Mouse (Mus musculus): ENCODE data around the gene Negr1. TPM values are rescaled to one million over a fixed set of nuclear protein-coding genes. Genes with fewer than 3 reads are reported as not detected.

The Negr1 gene
- total RNA-seq, 2 experiments from 2014 or later, result 228 to 264 TPM

DNA sequence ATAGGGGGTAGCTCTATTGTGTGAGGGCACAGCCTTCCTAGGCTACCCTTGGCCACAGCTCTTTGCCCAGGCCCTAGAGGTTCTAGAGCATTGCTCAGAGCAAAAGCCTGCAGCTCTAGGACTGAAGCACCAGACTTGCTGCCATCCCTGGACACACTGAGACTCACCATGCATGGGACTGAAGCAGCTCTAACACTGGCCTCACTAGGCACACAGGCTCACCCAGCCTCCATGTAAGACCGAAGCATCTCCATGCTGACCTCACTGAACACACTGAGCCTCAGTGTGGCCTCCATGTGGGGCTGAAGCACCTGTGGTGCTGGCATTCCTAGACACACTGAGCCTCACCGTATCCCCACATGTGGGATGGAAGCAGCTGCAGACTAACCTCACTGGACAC lies 101.0 kb downstream of the Negr1 start:
- DNase-seq, result no peak
- intact Hi-C loops (cut with DNase I), result no loop called here

DNA sequence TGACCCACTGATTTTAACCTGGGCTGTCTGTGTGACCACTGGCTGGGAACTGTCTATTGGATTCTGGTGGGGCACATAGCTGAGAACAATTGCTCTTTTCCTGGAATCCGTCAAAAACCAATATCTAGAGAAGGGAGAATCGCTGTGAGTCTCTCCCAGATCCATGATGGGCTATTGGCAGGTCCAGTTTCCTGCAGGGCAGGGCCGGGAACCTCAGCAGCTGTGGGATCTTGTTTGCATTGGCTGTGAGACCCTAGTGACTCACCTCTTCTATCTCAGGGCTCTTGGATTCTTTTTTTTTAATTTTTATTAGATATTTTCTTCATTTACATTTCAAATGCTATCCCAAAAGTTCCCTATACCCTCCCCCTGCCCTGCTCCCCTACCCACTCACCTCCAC lies 111.0 kb downstream of the Negr1 start:
- intact Hi-C loops (cut with DNase I), result no loop called here

DNA sequence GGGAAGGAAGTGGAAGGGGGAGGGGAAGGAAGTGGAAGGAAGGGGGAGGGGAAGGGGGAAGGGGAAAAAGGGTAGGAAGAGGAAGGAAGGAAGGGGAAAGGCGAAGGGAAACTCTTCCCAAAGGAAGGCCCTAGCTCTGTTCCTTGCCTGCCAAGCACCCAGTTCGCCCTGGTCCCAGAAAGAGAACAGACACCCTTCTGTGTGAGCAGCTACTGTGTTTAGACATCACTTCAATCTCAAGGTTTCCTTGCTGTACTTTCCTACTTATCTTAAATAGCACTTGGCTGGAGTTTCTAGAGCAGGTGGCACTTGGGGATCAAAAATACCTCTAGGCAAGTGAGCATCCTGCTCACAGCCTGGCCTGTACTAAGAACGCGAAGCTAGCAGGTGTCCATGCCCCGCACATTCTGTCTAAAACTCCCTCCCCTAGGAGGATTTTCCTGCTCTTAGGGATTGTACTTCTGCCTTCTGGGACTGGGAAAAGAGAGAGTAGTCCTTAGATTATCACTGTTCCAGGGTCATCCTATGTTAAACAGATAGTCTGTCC lies 128.5 kb downstream of the Negr1 start:
- intact Hi-C loops (cut with DNase I), result no loop called here

More for the DNA sequence above, 111.0 kb downstream of the Negr1 start:
- no peak for DNase-seq

DNA sequence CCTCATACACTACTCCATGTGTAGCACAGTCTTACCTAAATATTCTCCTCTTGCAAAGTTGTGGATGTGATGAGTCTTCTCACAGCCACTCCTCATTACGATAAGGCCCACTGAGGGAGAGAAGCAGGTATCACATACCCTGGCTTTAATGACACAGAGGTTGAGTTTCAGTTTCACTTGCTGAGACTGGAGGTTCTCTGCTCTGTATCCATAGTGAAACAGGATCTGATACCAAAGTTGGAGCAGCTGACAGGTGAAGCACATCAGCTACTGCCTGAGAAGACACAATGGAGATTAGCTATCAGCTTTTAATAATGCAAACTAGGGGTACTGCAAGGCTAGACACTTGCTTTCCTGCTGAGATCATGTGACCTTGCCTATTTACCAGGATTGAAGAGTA lies 137.1 kb downstream of the Negr1 start:
- intact Hi-C loops (cut with DNase I), result no loop called here
- DNase-seq, result no peak

More for the DNA sequence above, 128.5 kb downstream of the Negr1 start:
- no peak for DNase-seq

DNA sequence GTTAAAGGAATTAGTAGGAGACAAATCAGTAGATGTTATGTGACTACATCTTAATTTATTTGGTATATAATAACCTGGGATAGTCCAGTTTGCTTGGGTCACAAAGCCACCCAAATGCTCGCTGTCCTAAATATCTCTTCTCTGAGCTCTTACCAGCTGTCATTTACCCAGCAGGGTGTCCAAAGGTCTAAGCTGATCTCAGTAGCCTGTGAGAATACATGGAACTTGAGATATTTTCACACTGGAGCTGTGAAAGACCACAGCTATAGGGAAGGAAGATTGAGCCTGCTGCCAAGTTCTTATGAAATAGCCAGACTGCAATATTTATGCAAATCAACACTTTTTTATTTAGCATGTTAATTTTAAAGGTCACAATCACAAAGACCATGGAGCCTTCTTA lies 141.6 kb downstream of the Negr1 start:
- intact Hi-C loops (cut with DNase I), result no loop called here
- no peak for DNase-seq

DNA sequence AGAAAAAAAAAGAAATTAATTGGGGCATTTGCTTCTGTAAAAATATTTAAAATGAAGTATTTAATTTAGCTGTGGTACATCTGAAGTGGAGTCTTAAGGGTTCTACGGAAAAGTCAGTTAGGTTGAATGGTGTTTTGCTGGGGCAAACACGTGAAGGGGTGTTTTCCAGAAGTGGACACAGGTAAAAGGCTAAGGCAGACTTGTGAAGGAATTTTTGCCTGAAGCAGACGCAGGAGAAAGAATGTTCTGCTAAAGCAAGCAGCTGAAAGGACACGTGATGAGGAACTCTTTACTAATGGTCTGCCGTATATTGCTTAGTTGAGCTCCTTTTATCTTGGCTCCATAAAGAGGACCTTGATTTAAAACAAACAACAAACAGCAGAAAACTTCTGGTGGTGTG lies 148.6 kb downstream of the Negr1 start:
- intact Hi-C loops (cut with DNase I), result no loop called here
- DNase-seq, result no peak

DNA sequence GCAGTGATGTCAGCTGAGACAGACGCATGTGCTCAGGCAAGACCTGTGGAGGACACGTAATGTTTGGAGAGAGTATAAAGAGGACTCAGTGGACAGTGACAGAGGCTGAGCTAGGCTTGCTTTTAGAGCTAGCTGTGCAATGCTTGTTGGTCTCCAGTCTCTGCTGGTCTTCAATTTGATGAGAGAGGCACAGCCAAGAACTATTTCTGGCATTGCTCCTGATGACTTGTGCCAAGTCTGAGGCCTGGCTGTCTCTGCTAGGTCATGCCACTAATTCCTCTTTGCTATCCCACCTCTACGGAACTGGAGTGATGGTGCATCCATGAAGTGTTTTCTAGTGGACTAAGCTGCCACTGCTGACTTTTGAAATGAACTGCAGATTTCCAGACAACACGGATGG lies 149.1 kb downstream of the Negr1 start:
- intact Hi-C loops (cut with DNase I), result no loop called here
- no peak for DNase-seq

DNA sequence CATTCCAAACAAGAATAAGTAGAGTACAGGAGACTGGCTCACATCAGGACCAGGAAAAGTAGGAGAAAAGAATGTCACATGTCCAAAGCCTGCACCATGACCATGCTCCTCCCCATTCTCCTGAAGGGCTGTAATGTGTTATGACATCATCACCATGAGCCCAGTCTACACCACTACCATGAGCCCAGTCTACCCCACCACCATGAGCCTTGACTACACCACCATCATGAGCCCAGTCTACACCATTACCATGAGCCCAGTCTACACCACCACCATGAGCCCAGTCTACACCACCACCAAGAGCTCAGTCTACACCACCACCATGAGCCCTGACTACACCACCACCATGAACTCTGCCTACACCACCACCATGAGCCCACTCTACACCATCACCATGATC lies 174.7 kb downstream of the Negr1 start:
- intact Hi-C loops (cut with DNase I), result no loop called here
- DNase-seq, result no peak

DNA sequence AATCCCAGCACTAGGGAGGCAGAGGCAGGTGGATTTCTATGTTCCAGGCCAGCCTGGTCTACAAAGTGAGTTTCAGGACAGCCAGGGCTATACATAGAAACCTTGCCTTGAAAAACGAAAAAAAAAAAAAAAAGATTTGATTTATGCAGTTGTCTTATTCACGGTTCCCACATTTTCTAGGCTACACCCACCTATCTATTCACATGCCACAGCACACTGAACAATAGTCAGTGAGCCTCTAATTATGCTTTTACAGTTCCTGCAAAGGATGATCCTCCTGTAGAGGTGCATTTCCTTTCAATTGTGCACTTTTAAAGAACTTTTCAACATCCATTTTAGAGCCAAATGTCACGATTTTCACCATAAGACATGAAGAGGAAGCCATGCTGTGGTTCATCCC lies 177.9 kb downstream of the Negr1 start:
- intact Hi-C loops (cut with DNase I), result no loop called here
- DNase-seq, result no peak

DNA sequence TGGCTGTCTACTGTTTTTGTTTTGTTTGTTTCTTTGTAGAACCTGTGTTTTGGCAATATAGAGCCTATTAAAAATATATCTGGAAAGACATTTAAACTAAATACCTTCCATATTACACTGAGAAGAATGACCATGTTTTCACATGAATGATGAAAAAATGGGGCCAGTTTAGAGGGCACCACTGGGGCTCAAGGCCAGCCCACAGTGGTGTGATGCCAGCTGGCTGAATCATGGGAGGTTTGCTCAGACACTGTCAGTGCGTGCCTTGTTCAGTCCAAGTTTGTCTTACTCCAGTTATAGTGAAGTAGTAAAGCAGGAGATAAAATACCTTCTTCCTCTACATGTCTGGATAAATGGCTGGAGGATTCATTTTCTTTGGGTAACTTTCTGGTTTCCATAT lies 181.7 kb downstream of the Negr1 start:
- DNase-seq, result no peak
- intact Hi-C loops (cut with DNase I), result no loop called here

DNA sequence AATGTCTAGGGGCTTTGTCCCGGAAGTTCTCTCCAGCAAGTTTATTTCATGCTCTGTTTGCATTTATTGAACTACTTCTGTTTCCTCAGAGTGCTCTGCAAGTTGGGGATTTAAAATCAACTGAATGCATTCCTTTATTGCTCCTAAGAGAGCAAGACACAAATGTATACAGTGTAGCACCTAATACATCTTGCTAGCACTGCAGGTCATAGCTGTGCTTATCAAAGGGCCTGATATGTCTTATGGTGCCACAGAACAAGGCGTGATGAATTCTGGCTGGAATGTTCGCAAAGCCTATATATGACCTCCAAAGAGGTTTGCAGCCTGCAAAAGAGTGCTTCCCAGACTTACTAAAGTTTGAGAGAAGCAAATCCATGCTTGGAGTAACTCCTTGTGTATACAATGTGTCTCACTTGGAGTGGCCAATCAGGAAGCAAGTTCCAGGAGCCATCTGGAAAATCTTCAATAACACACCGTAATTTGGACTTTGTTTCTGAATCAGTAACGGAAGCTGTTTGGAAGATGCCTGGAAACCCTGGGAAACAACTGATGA lies 183.7 kb downstream of the Negr1 start:
- intact Hi-C loops (cut with DNase I), result no loop called here
- no peak for DNase-seq

DNA sequence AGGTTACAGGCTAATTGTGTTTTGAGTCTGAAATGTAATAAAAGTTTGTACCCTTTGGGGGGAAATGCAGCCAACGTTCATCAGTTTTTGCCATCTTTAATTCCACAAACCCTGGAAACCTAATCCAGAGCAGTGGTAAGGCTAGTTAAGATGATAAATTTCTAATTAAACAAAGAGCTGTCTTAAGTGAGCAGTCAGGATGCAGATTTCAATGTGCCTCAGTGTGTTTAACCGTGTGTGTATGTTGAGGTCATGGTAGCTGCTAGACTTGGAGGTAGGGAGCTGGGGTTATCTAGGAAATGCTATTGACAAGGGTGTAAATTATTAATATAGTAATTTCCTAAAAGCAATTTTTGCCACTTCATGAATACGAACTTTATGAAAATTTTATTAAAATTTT lies 185.9 kb downstream of the Negr1 start:
- intact Hi-C loops (cut with DNase I), result no loop called here
- DNase-seq, result no peak

DNA sequence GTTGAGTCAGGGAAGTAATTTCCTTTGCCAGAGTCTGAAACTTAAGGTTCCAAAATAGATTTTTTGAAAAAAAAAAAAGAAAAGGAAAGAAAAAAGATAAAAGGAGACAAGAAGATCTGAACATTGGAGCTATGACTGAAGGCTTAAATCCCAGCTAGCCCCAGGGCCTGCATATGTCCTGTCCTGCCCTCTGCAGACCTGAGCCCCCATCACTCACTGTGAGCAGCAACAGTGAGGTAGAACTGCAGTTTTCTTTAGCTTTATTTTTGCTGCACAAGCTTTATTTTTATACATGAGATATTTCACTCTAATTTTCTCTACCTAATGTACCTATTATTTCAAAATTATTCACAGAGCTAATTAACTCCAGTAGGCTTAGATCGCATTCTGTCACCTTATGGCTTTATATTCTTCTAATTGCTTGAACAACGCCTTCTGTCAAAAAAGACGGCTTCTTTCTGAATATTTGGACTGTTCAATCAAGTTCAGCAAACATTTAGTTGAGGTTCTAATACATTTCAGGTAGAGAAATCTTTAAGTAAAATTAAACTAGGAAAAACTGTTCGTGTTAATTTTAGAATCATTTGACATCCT lies 192.3 kb downstream of the Negr1 start:
- DNase-seq, result no peak
- intact Hi-C loops (cut with DNase I), result no loop called here

DNA sequence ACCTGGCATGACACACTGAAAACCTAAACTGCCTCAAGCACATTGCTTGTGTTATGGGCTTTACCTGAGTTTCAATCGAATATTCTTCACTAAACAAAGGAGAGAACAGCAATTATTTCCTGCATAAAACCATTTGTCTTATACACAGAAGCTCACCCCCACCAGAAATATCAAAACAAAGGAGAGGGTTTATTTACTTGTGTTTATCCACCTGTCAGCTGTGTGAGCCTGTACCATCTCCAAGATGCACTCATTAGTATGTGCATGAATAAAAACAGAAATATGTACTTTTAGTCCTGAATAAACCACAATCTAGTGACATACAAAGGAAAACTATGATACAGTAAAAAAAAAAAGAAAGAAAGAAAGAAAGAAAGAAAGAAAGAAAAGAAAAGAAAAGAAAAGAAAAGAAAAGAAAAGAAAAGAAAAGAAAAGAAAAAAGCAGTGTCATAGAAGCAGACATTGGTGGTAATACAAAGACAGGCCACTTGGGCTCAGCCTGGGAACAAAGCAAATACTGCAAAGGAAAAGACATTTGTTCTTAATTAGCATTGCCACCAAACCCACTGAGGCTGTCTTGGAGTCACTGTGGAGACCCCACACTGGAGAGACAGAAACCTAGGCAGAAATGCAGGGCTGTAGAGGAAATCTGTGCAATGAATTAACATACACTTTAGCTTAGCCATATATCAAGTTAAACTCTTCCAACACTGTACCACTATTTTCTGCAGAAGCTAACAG lies 193.4 kb downstream of the Negr1 start:
- intact Hi-C loops (cut with DNase I), result no loop called here
- DNase-seq, result no peak

DNA sequence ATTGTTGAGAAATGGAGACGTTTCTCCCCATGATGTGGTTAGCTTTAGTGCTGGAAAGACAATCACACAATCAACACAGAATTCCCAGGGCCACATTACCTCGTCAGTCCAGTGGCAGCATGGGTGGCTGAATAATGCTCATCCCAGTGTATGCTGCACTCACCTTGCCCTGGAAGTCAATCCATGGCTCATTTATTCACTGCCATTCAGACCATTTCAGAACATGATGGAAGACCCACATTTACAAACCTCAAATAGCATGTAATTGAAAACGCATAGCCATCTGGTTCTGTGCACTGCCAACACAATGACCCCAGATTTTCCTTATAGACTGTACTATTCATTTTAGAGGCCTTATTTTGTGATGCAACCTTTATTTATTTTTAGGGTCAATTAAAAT lies 203.4 kb downstream of the Negr1 start:
- intact Hi-C loops (cut with DNase I), result no loop called here

DNA sequence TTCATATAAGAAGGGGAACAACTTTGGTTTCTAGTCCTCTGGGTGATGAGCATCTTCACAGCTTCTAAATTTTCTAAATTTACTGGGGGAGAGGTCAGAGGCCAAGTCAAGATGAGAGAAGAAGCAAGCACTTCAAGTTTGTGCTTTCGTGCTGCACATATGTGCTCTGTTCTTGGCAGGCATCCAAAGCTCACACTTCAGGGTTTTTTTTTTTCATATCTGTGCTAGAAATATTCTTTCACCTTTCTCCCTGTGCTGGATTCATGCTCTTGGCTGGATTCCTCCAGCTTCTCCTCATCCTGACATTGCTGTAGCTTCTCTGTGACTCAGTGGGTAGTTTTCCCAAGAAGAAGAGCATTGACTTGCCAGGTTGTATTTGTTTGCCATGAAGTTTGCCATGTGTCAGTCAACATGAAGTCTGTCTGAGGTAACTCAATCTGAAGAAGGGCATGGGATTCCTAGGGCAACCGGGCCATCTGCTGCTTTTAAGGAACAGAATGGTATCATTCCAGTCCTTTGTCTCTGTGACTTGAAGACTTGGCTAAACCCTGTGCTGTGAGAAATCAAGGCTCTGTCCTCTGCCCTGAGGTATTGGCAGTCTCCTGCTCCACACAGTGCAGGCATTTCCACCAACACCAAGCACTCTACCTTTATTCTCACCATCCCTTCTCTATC lies 204.7 kb downstream of the Negr1 start:
- DNase-seq, result peak; percentile 13
- intact Hi-C loops (cut with DNase I), result no loop called here

More for the DNA sequence above, 203.4 kb downstream of the Negr1 start:
- DNase-seq, result no peak

DNA sequence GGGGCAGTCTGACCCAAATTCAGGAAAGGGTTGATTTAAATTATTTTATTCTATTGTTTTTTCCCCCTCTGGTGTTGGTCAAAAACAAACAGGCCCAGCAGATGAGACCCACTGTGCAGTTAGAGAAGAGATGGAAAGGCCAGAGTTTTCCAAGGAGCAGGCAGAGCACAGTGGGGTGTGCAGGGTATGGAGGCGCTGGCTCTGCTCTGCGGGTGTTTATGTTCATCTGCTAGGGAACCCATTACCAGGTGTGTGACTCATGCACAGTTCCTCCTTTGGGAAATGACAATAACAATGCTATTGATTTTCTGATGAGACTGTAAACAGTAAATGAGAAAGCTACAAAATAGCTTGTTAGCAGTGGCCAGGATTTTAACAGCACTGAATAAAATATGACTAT lies 210.0 kb downstream of the Negr1 start:
- DNase-seq, result no peak
- intact Hi-C loops (cut with DNase I), result no loop called here

DNA sequence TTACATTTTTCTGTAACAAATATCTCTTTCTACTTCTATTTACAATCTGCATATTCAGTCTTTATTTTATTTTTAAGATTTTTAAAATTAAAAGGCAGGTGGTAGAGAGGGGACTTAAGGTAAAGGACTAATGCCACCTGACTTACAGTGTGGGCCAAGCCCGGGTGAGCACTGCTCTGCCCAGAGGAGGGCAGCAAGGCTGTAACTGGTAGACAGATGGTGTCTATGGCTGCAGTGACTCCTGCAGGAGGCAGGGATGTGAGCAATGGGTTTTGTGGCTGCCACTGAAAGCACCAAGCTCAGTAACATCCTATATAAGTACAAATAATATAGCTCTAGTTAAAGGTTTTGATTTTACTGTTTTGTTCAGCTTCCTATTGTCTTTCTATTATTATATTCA lies 210.5 kb downstream of the Negr1 start:
- DNase-seq, result peak; percentile 42
- intact Hi-C loops (cut with DNase I), result no loop called here

DNA sequence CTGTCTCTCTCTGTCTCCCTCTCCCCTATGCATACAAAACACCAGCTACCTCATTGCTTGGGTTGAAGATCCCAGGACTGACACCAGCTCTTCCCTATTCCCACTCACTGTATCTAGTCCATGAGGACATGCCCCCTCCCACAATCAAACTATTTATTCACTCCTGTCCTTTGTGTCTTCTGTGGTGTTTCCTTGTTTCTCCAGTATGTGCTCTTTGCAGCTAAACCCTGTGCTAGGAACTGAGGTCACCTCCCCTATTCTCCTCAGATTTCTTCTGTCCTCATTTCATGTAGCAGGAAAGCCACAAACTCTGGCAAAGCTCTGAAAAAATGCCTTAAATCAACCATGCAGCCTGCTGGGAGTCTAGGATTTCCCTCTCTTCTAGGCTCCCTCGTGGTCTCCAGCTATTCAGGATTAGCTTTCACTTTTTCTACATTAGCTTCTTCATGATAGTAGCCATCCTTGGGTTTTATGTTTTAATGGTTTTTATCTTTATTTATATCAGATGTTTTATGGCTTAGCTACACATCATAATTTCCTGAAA lies 222.8 kb downstream of the Negr1 start:
- intact Hi-C loops (cut with DNase I), result no loop called here

DNA sequence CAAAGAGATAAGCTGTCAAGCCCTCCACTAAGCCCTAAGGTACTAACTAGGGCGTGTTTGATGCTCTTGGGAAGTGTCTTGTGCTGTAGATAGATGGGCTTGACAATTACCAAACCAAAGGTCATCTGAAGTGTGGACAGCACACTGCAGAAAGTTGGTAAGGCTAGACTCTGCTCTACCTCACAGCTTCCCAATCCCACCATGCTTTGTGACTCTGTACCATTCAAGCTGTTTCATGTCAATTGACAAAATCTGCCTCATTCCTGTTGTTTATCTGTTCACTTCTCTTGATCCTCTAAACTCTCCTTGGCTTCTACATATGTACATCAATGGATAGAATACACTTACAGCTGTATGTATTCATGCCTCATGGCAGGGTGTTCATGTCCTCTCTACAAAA lies 224.8 kb downstream of the Negr1 start:
- no peak for DNase-seq
- intact Hi-C loops (cut with DNase I), result no loop called here

More for the DNA sequence above, 222.8 kb downstream of the Negr1 start:
- no peak for DNase-seq

DNA sequence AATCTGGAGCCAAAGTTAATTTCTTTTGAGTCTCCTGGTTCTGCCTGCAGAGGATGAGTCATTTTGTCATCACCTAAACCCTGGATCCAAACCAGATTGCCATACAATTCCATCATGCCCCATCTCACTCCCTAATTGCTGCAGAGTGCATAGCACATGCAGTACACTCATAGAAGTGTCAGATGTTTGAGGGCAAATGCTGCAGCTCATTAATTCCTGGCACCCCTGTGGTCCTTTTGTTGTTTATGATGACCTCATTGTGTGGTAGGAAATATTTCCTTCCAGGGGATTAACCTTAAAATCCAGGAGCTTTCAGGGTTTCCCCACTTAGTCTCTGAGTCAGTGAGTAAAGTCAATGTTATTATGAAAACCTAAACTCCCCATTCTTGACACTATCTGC lies 229.6 kb downstream of the Negr1 start:
- no peak for DNase-seq
- intact Hi-C loops (cut with DNase I), result no loop called here

Measured in left cerebral cortex, postnatal 4 days (tissue).